Mouse (Mus musculus) cerebellum, postnatal 14 days (tissue): ENCODE data around the gene Cbfb.

Experiments used
- DNase-seq, 2 experiments: peaks; one replicate each; pipeline ENCODE4 v3.0.0; 2021; ENCODE audit warnings: mixed read lengths in 2 of 2

Cbfb gene

DNA sequence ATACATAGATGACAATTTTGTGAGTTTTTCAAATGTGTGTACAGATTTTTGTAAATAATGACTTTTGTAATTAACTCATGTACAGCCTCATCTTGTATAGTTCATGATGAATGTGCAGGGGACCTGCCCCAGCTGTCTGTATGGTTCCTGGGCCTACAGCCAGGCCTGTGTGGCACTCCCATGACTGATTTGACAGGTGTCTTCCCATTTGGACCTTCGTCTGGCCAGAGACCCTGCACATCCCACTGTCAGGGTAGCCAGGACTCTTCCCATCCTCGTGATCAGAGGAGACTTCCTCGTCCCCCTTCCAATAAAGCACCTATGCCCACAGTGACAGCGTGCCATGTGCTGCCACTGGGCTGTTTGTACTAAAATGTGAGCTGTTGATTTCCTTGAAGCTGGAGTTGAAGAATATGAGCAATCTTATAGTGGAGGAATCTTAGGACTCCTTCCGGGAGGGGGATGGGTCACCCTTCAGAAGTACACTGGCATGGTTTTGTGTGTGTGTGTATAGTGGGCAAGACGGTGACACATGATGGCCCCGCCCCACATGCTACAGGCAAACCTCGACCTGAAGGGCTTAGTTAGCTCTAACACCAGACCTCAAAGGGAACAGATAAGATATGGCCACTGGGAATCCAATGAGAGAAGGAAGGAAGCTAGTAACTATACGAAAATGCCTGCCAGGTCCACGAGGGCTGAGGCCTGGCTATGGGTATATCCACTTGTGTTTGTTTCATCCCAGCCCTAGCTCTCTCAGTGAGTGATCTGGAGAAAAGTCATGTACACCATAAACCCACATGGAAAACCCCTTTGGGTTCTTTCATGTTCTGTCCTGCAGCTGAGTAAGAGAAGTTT is 82.4 kb downstream of the Cbfb start:
- no peak for DNase-seq

DNA sequence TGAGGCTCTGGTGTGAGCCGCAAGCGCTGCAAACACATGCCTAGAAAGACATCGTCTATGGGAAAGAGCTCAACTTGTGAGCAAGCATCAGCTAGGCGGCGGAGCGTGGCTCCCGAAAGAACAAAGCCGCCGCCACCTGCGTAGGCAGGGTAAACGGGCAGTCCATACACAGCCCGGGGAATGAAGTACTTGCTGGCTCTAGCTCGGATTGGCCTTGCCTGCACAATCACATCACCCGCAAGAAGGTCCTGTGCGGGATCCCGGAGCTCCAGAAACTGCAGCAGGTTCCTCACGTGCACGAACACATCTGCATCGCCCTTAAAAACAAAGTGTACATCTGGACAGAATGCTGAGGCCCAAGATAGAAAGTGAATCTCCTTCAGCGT is 83.3 kb downstream of the Cbfb start:
- DNase-seq = no peak

DNA sequence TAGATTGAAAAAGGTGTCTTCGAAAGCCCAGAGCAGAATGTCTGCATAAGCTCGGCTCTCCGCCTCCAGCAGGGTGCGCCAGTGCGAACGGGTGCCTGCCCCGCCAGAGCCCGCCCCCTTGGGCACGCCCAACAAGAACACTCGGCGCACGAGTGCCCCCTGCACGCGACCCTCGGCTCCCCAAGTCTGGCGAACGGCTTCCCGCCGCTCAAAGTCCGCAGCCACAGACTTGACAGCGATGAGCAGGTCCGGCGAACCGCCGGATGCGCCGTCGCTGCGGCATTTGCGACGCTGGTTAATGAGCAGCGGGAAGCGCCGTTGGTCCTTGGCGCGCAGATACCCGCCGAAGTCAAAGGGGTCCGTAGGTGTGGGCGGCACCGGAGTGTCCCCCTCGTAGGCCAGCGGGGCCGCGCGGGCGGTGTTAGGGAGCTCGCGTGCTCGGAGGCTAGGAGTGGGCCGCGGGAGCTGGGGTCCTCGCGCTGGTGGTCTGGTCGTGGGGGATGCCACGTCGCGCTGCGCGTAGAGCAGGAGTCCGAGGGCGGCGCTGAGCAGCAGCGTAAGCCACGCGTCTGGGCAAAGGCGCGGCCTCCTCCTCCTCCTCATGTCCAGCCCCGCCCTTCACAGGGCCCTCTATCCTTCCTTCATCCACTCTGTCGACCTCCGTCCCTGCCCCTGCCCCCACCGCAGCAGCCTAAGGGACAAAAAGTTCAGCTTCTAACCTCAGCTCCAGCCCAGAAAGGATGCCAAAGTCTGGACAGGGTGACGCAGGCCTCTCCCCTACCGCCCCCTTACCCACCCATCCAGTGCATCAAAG is 83.9 kb downstream of the Cbfb start:
- peak; percentile 91 to 95 for DNase-seq

DNA sequence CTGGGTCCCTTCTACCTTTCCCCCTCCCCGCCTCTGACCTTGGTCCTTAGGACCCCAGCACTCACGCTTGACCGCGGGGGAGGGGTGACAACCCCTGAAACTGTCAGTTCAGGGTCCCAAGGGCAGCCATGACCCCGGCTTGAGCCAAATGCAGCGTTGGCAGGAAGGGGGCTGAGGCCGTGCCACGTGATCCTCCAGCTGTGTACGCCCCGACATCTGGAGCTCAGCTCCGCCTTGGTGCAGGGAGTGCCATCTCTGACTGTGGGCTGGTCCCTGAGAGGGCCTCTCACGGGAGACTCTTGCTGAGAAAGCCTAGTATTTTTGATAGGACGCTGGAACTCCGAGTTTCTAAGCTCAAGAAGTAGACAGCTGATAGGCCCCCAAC is 84.5 kb downstream of the Cbfb start, which contains the start of gene B3gnt9:
B3gnt9 (minus strand) TSS at position 188 of the 385 bp plus-strand sequence.
- peak in 1 of 2 experiments; percentile 32 for DNase-seq

DNA sequence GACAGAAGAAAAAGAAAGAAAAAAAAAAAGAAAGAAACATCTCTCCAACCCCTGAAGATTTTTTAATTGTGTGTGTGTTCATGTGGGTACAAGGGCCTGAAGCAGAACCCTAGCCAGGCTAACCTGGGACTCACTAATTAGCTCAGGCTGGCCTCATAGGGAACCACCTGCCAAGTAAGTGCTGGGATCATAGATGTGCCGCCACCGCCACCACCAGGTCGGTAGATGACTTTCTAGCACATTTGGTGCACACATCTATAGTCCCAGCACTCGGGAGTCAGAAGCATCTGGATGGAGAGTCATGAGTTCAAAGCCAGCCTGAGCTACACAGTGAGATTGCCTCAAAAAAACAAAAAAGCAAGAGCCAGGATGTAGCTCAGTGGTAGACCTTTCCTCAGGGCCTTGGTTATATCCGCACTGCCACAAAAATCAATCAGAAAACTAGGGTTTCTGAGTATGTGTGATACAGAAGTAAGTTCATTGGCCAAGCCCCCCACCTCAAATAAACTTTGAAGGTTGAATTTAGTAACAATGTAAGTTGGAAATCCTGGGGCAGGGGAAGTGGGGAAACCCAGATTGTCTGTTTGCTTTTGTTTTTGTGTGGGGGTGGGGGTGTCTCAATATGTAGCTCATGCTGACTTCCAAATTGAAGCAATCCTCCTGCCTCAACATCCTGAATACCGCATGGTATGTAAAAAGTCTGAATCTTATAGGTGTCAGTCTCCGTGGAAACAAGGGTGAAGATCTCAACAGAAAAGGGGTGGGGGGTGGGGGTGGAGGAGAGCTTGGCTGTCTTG is 87.0 kb downstream of the Cbfb start:
- no peak for DNase-seq

DNA sequence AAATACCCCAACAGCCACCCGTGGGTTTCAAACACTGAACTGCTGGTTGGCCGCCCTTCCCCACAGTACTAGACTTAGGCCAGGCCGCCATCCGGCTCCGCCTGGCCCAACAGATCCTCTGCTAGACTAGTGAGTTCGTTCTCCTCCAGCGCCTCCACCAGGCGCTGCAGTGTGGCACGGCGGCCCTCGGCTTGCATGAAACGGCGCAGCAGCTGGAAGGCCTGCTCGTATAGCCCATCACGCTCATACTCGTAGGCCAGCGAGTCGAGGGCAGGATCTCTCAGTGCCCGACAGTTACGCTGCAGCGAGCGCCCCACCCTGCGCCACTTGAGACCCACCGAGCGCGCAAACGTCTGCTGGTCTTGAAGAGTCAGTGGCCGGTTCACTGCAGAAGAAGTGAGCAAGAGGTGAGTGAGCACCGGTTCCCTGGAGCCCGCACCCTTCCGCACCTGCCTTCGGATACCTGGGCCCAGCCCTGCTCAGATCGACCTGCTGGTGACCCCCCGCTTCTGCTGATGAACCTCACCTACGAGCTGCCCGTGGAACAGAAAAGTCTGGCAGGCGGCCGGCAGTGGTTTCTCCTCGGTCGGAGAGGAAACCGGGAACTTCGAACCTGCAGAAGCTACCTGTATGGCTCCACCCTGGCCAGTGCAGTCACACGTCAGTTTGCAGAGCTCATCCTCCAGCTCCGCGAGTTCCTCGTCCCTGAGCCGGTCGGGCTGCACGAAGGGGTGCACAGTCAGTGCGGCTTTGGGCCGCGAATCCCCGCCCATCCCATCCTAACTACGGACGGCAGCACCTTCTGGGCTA is 88.6 kb downstream of the Cbfb start:
- DNase-seq = peak; percentile 41 to 47

DNA sequence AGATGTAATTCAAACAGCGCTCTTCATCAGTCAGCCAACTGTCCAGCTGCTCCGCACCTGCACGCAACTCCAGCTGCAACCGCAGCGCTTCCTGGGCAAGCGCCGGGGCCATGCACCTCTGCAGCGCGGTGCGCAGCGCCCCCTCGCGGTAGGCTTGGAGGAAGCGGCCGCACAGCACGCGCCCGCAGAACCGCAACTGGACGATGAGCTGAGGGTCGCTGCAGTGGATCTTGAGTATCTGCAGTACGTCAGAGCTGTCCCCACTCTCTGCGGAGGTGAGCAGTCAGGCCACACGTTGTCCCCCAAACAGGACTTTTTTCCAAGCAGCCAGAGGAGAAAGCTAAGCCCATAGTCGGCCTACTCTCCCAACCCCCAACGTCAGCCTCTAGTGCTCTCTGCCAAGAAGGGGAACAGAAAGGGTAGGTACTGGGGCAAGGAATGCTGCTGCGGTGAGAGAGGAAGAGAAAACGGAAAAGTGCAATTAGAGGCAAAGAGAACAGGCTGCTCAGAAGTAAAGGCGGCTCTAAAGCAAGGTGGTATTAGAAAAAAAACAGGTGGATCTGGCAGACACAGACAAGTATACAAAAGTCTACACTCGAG is 89.3 kb downstream of the Cbfb start:
- DNase-seq = peak; percentile 79 to 85

DNA sequence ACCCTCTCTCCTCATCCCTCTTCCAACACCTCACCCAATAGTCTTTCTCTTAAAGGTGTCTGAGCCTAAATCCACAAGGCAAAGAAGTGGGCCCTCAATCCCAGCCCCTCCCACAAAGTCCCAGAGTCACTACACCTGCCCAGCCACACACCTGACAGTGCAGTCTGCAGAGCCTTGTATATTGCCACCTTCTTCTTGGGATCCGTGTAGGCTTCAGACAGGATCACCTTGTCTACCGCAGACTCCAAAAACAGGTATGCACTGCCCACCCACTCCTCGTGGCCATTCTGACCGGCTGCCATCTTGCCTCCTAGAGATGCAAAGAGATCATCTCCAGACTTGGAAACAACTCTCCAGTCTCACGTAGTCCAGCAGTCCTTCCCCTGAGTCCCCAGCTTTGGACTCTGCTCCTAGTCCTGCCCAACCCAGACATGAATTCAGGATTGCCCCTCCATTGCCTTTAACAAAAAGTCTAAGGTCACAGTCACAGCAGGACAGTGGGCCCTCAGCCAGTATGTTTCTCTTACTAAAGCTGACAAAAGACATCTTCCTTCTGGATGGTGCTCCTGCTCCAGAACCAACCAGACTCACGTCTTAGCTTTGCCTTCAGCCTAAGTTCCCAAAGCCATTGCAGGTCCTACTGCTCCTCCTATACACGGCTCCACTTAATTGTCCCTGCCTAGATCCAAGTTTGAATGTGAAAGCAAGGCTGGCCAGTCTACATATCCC is 90.1 kb downstream of the Cbfb start:
- DNase-seq = no peak

DNA sequence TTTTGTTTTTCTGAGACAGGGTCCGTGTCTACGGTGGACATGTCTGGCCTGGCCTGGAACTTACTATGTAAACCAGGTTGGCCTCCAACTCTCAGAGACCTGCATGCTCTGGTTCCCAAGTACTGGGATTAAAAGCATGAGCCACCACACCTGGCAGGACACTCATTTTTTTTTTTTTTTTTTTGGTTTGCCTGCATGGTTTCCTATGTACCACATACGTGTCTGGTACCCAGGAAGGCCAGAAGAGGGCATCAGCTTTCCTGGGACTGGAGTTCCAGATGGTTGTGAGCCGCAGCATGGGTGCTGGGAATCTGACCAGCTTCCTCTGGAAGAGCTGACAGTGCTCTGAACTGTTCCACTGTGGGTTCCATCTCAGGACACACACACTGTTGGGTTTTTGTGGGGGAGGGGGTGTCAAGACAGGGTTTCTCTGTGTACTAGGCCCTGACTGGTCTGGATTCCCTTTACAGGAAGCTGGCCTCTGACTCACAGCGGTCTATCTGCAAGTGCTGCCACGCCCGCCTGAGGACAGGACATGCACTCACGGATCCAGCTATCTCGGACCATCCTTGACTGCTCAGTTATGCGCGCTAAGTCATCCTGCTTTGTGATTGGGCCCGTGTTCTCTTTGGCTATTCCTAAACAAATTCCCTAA is 91.0 kb downstream of the Cbfb start:
- DNase-seq = no peak

DNA sequence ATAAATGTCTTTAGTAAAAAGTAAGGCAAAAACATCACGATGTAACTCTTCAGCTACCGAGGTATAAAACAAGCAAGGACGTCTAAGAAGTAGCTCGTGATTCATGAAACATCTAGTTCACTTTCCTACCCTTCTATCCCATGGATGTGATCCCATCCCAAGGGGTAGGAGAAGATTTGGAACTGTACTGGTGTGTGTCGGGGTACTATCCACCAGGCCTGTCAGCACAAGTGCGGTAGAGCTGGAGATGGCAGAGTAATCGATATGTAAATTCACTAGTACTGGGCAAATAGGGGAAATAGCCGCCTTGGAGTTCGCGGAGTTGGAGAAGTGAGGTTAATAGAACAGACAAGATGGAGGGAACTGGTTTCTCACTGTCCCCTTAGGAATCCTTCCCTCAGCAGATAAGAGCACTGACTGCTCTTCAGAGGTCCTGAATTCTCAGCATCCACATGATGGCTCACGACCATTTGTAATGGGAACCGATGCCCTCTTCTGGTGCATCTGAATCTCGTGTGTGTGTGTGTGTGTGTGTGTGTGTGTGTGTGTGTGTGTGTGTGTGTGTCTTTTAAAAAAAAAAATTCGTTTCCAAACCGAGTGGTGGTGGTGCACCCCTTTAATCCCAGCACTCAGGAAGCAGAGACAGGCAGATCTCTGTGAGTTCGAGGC is 92.9 kb downstream of the Cbfb start:
- no peak for DNase-seq

DNA sequence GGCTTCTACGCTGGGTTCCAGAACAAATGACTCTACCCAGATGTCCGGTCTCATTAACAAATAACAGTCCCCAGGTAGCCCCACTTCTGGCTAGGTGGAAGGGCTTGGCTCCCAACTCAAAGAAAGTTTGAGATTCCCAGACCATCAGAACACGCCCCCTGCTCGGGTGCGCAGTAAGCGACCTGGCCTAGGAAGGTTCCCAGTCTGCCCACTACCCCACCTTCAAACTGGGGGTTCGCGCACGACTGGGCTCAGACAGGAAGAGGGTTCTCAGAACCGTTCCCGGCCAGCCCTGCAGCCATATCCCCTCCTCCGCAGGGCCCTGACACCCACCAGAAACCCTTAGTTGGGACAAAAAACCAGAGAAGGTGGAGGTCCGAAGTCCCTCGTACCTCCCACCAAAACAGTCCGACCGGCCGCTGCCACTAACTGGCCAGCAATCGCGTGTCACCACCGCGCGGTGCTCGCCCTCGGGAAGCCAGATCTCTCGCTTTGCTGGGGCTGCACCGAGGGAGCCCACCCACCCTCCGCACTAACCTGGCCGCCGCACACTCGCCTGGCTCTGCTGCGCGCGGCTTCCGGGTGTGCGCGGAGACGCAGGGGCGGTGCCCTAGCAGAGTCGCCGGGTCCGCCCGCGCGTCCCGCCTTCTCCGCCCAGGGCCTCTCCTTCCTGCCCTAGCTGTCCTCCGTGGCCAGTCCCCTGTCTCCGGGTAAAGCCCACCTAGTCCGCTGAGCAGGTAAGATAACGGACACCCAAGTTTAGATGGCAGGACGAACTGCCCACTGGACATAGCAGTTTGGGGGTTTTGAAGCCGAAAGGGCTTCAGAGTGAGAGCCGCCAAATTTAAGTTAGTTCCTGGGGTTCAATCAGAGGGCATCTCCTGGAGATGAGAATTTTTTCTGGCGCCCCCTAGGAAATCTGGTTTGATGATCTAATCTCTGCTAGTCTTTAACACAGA is 93.8 kb downstream of the Cbfb start, which contains the start of the genes Tradd and Fbxl8:
Tradd (minus strand) TSS at position 586 of the 959 bp plus-strand sequence.
Fbxl8 (plus strand) TSS at position 625 of the 959 bp plus-strand sequence.
- DNase-seq = peak in 1 of 2 experiments; percentile 69

DNA sequence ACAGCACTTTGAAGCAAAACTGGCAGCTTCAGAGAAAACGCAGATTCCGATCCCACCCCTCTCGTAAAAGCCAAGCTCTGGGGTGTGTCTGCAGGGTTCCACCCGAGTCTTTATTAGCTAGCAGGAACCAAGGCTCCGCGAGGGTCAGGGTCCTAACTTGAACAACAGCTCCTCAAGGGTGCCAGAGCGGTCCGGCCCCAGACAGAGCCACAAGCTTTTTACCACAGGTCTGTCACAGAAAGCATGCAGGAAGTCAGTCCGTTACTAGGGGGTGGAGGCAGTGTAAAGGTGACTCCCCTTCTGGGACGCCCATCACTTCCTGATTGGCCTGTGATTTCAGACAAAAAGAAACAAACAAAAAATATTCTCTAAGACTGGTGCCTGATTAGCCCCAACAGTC is 94.7 kb downstream of the Cbfb start:
- no peak for DNase-seq

DNA sequence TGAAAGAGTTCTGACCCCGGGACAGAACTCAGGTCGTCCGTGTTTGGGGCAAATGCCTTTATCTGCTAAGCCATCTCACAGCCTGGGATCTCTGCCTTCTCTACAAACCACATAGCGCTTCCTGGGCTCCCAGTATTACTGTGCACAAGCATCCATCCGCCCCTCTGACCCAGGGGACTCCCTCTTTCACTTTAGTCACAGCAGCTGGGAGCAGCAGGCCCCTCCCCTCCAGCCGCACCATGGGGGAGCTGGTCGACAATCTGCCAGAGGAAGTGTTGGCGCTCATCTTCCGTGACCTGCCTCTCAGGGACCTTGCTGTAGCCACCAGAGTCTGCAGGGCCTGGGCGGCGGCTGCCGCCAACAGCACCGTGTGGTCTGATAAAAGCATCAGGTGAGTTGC is 96.3 kb downstream of the Cbfb start:
- no peak for DNase-seq
